Mouse (Mus musculus) layer of hippocampus, postnatal 36 days (tissue): ENCODE measurements around the gene Acbd4. TPM values are rescaled to one million over a fixed set of nuclear protein-coding genes. Genes with fewer than 3 reads are reported as not detected.

Source experiments
- DNase-seq, 2 experiments: peaks; one replicate each; pipeline ENCODE4 v3.0.0; 2022
- total RNA-seq, 2 experiments: library from RNA; stranded (reverse); gene quantifications; 2 replicates each; pipeline ENCODE4 v1.2.3; 2021

Gene Acbd4
- total RNA-seq, result 10 to 100 TPM; 76.4 to 86.1 TPM

- DNase-seq, result peak; percentile 70 to 75
These were observed at the start of gene Acbd4, which contains the start of gene Plcd3 for GRCm38 (mm10) chr11:103101481-103101865. Acbd4 (plus strand) TSS chr11:103101682. Plcd3 (minus strand) TSS chr11:103101658.

DNA sequence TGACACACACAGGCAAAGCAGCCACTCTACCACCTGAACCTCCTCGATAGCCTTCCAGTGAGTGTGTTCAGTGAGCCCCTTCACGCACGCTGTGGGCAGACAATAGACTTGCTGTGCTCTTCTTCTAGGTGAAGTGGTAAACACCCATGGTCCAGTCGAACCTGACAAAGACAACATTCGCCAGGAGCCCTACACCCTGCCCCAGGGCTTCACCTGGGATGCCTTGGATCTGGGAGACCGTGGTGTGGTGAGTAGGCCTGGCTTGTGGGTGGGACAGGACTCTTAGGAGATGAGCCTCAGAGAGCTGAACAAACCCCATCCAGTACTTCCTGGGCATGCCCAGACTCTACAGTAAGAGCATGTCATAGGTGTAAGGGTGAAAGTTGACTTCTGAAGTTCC lies 49.4 kb upstream of the Acbd4 start:
- no peak for DNase-seq

GRCm38 (mm10) chr11:103053191-103054076 lies 48.0 kb upstream of the Acbd4 start:
- no peak for DNase-seq

DNA sequence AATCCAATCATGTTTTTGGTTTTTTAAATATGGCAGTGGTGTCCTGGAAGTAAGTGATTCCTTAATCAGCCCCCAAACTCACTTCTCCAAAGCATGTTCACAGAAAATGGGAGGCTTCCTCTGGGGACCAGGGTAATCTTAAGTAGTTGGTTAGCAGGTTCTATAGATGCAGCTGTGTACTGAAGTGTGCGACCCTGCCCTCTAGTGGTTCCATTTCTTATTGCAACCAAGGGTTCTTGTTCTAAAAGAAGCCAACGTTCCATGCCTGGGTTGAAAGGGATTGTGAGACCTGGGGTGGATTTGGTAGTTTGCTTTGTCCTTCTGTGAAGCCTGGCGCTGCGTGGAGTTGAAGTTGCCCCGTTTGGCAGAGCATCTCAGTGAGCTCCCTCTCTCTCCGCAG lies 46.7 kb upstream of the Acbd4 start:
- peak; percentile 61 to 77 for DNase-seq

- DNase-seq, result no peak
These were observed 44.8 kb upstream of the Acbd4 start for GRCm38 (mm10) chr11:103056636-103057035.

- no peak for DNase-seq
These were observed 42.9 kb upstream of the Acbd4 start for GRCm38 (mm10) chr11:103058499-103059085.

DNA sequence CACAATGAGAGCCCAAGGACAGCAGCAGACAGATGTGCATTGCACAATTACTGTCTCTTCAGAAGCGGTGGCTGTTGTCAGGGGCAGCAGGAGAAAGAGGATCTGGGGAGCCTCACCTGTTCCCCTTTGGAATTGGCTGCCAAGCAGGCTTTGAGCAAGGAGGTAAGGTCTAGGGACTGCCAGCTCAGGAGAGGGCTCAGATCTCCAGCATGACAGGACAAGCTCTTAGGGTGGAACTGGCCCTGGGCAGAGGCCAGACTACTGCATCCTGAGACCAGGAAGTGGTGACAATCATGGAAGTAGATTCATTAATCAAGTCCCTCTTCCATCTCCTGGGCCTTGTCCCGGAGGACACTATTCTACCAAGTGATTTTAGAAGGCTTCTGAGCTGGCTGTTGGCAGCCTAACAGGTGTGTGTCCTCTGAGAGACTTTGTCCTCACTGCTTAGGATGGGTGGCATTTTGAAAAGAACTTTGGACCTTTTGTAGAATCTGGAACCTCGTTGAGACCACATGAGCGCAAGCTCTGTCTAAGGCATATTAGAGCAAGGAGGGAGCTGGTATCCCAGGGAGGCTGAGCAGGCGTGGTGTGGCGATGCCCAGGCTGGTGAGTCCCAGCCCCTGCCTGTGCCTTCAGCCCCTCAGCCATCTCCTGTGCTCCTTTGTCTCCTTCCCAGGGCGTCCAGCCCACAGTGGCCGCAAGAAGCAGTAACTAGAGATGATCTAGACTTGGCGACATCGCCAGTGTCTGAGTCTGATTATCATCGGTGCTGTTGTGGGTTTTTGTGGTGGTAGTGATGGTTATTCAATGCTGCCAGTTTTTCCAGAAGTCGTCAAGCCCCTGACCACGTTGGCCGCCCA lies 35.1 kb upstream of the Acbd4 start:
- no peak for DNase-seq

GRCm38 (mm10) chr11:103067051-103067361 lies 34.5 kb upstream of the Acbd4 start:
- no peak for DNase-seq

- DNase-seq, result no peak
These were observed 34.0 kb upstream of the Acbd4 start for GRCm38 (mm10) chr11:103067457-103068001.

DNA sequence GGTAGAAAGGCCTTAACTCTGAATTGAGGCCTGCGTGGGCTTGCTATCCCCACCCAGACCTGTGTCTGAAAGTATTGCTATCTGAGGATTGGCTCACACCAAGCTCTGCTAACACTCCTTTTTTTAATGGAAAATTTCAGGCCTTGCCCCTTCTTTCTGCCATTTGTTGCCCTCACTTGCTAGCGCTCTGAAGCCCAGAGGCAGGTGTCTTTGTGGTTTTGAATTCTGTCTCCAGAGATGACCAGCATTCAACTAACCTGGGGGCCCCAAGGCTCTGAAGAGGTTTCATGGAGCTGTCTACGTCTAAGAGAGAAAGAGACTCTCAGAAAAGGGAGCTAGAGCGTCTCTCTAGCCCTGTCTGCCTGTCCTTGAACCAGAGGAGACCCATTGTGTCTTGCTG lies 33.2 kb upstream of the Acbd4 start:
- no peak for DNase-seq

DNA sequence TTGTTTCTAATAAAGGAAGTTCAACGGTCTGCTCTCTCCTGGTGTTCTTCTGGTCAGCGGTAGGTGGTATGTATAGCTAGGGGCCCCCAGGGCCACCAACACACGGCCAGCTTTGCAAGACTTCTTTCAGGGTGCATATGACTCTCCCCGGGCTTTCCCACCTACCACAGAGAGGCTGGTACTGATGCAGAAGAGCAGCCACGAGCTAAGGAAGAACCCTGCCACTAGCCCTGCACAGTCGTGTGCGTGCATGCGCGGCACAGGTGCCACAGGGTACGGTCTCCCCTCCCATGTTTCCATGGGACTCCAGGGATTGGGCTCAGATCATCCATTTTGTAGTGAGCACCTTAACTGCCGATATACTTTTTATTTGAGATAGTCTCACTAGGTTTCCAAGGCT lies 32.6 kb upstream of the Acbd4 start:
- no peak for DNase-seq

DNA sequence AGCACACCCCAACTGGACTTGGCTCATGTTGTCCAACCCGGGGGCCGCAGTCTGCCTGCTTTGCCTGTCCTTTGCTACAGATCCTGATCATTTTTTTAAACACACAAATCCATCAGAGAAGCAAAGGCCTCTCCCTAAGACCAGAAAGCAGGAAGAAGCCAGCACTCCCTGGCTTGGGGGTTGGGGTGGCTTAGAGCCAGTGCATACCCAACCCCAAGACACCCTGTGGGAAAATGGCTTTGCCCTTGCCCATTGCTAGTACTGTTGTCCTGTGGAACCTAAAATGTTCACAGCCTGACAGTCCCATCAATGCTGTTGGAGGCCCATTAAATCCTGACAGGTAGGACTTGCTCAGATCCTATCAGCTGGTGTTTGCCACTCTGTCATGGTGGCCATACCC lies 31.8 kb upstream of the Acbd4 start:
- DNase-seq, result no peak

DNA sequence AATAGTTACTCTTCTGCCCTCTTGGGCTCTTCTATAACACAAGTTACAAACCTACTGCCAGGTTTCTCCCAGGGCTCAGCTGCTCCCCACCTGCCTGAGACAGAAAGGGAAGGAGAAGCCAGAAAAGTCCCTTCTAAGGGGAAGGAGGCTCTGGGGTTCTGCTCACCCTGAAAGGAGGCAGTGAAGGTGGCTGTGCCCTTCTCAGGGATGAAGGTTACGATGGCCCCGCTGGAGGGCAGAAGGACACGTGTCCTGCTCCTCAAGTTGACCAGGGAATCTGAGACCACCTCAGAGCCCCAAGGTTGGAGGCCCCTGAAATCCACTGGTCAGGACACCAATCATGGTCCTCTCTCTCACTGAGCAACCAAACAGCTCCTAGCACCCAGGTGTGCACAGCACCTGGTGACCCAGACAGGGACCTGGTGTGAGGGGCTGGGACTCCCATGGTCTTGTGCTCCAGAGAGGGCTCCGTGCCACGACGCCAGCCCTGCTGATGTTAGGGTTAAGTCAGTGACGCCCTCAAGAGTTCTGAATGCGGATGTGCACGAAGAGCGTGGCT lies 31.1 kb upstream of the Acbd4 start:
- no peak for DNase-seq

DNA sequence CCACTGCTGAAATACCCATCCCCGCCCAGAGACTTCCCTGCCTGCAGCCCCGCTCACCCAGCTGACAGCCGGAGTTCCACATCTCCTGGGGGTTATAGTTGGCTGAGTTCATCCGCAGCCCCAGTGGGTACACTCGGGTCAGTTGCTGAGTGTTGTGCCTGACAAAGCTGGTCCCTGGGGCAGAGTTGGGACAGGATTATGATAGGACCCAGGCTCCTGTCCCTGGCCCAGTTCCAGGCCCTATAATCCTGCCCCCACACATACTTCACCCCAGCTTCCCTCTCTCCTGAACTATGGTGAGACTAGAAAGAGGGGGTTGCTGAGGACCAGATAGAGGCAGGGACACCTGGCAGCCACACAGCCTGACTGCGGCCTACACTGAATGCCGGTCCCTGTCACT lies 27.8 kb upstream of the Acbd4 start:
- peak in 1 of 2 experiments; percentile 2 for DNase-seq

- DNase-seq, result no peak
These were observed 27.3 kb upstream of the Acbd4 start for GRCm38 (mm10) chr11:103074121-103074650.

DNA sequence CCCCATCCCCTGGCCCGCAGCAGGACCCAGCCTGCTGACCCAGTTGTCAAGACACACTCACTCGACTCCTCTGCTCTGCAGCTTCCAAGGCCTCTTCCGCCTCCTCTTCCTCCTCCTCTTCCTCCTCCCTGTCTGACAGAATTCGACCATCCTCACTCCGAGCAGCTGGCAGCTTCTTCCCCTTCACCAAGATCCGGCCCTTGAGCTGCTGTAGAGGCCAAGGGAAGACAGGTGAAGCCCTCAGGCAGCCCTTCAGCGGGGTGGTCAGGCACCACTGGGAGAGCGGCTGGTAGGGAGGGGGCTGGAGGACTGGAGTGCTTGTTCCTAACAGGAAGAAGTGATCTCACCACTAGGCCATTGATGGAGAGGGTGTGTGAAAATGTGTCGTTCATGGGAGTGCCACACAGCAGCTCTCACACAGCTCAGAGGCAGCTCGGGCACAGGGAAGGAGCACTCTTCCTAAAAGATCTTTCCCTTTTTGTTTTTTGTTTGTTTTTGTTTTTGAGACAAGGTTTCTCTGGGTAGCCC lies 26.6 kb upstream of the Acbd4 start:
- DNase-seq, result no peak

- DNase-seq, result no peak
These were observed 25.5 kb upstream of the Acbd4 start for GRCm38 (mm10) chr11:103076010-103076409.

DNA sequence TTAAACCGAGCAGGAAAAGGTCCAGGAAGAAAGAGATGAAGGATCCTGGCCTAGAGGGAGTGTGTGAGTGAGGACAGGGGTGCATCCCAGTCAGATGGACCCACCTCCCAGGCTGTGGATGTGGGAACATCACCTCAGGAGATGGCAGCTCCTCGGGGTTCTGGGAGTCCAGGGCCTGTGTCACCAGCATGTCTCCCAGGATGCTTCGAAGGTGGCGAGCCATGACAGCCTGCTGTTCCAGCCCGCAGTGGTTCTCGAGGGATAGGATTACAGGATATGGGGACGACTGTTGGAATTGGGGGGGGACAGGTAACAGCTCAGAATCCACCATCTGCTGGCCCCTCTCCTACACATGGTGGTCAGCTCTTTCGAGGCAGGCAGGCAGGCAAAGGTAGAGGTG lies 24.9 kb upstream of the Acbd4 start:
- no peak for DNase-seq

GRCm38 (mm10) chr11:103078131-103078530 lies 23.4 kb upstream of the Acbd4 start:
- DNase-seq, result no peak

DNA sequence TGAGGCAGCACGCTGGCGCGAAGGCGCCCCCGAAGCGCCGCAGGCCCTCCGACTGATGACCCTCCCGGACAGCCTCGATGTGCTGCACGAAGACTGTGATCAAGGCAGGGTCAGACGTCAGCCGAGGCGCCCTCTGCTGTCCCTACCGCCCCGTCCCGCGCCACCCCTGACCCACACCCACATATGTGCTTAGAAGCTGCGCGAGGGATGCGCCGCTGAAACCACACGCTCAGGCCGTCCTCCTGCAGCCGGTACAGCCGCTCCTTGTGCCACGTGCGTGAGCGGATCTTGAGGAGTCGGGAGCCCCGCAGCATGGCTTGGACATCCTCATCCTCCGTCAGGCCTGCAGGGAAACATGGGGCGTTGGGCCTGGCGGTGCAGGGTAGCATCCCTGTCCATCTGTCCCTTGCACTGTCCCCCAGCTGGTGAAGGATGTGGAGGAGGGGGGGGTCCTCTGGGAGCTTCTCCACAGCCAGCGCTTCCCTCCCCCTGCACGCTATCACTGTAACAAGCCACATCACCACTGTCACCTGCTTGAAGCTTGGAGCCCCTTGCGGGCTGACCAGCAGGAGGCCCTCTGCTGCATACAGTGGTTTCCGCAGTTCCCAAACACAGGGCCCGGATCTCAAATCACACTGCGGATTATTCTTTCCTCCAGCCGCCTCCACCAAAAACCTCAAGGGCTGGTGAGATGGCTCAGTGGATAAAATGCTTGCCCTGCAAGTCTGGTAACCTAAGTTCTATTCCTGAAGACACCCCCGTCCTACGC lies 21.0 kb upstream of the Acbd4 start:
- DNase-seq, result no peak

GRCm38 (mm10) chr11:103081631-103082030 lies 19.9 kb upstream of the Acbd4 start:
- DNase-seq, result no peak
